Comparison of ENCODE assay signal across 8 mouse cellular contexts in the genomic region with DNA sequence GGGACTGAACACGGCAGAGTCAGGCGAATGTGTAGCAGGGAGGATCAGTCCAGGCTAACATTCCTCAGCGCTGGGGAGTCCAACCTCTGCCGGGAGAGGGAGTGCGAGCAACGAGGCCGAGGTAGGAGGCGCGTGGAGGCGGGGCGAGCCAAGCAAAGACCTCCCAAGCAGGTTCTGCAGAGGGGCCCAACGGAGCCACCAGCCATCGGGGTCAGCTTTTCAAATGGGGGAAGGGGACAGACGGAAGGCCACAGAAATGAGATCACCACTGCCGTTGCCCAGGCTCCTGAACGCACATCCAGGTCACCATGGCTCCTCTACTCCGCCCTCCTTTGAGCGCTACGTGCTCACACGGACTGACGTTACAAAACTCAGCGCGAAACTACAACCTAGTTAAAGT. TPM values are rescaled to one million over a fixed set of nuclear protein-coding genes. Genes with fewer than 3 reads are reported as not detected.
DNase-seq lines count a peak whose midpoint lies in the region; ATAC-seq lines count a peak whose summit lies in the region.

No protein-coding gene starts in this region.

- H3K4me2 ChIP-seq in lung, embryonic 15.5 days = peak overlapping the region; percentile 86

- peaks cover 26% of the 10 kb centered on the region for H3K4me1 ChIP-seq in lung, embryonic 15.5 days

- peak overlapping the region; percentile 66 for H3K4me3 ChIP-seq in lung, embryonic 15.5 days

- peak; percentile 79 for DNase-seq in NIH3T3 (ENCODE audit: low read depth)
- peak; percentile 78 to 84 for DNase-seq in cerebellum, postnatal 10 days
- DNase-seq in frontal cortex, postnatal 14 days (ENCODE audit: low spot score in 2 of 2) = peak; percentile 51 to 68
- peak; percentile 58 for DNase-seq in layer of hippocampus, adult 9-10 months (ENCODE audit: low spot score)
- DNase-seq in ovary, postnatal 14 days (ENCODE audit: low spot score) = peak; percentile 64
- no peak for DNase-seq in thymus, postnatal 25 days

- peak overlapping the region; percentile 87 for H3K9ac ChIP-seq in lung, embryonic 15.5 days

- peak; percentile 66 to 70 for ATAC-seq in hematopoietic stem cell, adult 5-6 weeks (replicated peaks in 1 of 2; ENCODE audit: insufficient read depth in 1 of 2, low FRiP score in 2 of 2, low TSS enrichment in 1 of 2, low read depth in 1 of 2, poor library complexity in 2 of 2, severe bottlenecking in 2 of 2)
- peak; percentile 78 for ATAC-seq in lung, embryonic 15.5 days (ENCODE audit: borderline replicate concordance, extremely low read depth, low FRiP score, low TSS enrichment)

- H3K9me3 ChIP-seq in lung, embryonic 15.5 days = no peaks in the 10 kb centered on the region

- peaks cover 33% of the 10 kb centered on the region for H3K36me3 ChIP-seq in lung, embryonic 15.5 days

- peak overlapping the region; percentile 98 for H3K27ac ChIP-seq in lung, embryonic 15.5 days

- WGBS in lung, embryonic 15.5 days = under 1% methylated on average over 23 of the region's 23 CpGs

- H3K27me3 ChIP-seq in lung, embryonic 15.5 days = no peaks in the 10 kb centered on the region

RNA-seq across cellular contexts. Expression of a gene that starts 1.7 kb away (rescaled TPM):
- 0.69 and 1.7 TPM in 2 replicates for total RNA-seq in hematopoietic stem cell, adult 5-6 weeks (2017)
- 55.5 and 59.7 TPM in 2 replicates for polyA plus RNA-seq in lung, embryonic 15.5 days (2015; fragmentation: Nextera tagmentation; extraction: Ambion mirVana)
